Mouse (Mus musculus) liver, embryonic 16.5 days (tissue): ENCODE results near the gene Klhdc4. TPM values are rescaled to one million over a fixed set of nuclear protein-coding genes. Genes with fewer than 3 reads are reported as not detected.

Experiments used
- ATAC-seq: fragments of 200-750 bp; cut with Nextera tagmentation; 2 replicates; pipeline ENCODE4 v1.8.0; 2017; ENCODE audit warnings: low read depth, mild to moderate bottlenecking, moderate number of reproducible peaks, moderate library complexity
- H3K27ac ChIP-seq: fragments of 300-500 bp; sonication (generic); 2 replicates; pipeline ENCODE4 v1.5.1; 2014; ENCODE audit warnings: mild to moderate bottlenecking, low read length
- H3K27me3 ChIP-seq: fragments of 300-500 bp; sonication (generic); 2 replicates; pipeline ENCODE4 v1.6.1; 2014; ENCODE audit warnings: low read depth, low read length, mixed read lengths; ENCODE audit not compliant: control insufficient read depth, insufficient read depth
- H3K36me3 ChIP-seq: fragments of 300-500 bp; sonication (generic); 2 replicates; pipeline ENCODE4 v1.6.1; 2014; ENCODE audit warnings: mild to moderate bottlenecking; ENCODE audit not compliant: control insufficient read depth, insufficient read depth
- H3K4me1 ChIP-seq: fragments of 300-500 bp; sonication (generic); 2 replicates; pipeline ENCODE4 v1.6.1; 2014; ENCODE audit warnings: low read depth, low read length, mixed read lengths; ENCODE audit not compliant: control insufficient read depth
- H3K4me2 ChIP-seq: fragments of 300-500 bp; sonication (generic); 2 replicates; pipeline ENCODE4 v1.6.1; 2014; ENCODE audit warnings: low read depth, low read length, mixed read lengths
- H3K4me3 ChIP-seq: fragments of 300-500 bp; sonication (generic); 2 replicates; pipeline ENCODE4 v1.5.1; 2014; ENCODE audit warnings: low read depth, mild to moderate bottlenecking, low read length
- H3K9ac ChIP-seq: fragments of 300-500 bp; sonication (generic); 2 replicates; pipeline ENCODE4 v1.6.1; 2014; ENCODE audit warnings: low read depth, low read length
- H3K9me3 ChIP-seq: fragments of 300-500 bp; sonication (generic); replicated peaks from 2 replicates; pipeline ENCODE4 v1.6.1; 2016; ENCODE audit warnings: low read length; ENCODE audit not compliant: control insufficient read depth
- WGBS: fragments of 180-500 bp; shearing (Covaris S2); extraction: QIAGEN DNeasy Blood & Tissue Kit; methylation state at CpG from one replicate; pipeline ENCODE4 v1.1.7; 2014; ENCODE audit not compliant: insufficient replicate concordance; 5-methylcytosine and 5-hydroxymethylcytosine counted together
- polyA plus RNA-seq: library from polyadenylated mRNA; unstranded; fragments of >200 nt; fragmentation: Nextera tagmentation; extraction: Ambion mirVana; gene quantifications from 2 replicates; pipeline ENCODE4 v1.2.1, GENCODE M21; 2015

Klhdc4 gene
- polyA plus RNA-seq, 1 experiment from 2014 or later, result 17.3 TPM

DNA sequence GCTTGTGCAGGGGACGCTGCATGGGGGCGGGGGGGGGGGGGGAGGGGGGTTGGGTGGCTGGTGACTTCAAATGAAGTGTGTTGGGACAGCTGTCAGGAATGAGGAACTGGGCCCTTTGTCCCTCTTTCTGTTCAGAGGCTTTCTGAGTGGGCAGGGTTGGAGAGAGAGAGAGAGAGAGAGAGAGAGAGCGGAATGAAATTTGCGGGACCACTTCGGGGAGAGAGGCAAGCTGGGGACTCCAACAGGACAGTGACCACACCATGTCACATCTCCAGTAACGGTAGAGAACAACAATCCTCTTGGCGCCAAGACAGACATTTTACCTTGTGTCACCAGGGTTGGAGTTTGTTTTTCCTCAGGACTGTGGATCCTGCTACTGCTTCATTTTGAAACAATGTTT is 15.4 kb upstream of the Klhdc4 start:
- H3K4me1 ChIP-seq, result peaks cover 6% of the 10 kb centered on the region
- no peak overlapping the region for H3K9ac ChIP-seq
- H3K36me3 ChIP-seq, result peaks cover 8% of the 10 kb centered on the region
- no peaks in the 10 kb centered on the region for H3K9me3 ChIP-seq
- H3K27me3 ChIP-seq, result no peaks in the 10 kb centered on the region
- no peak overlapping the region for H3K27ac ChIP-seq
- no peak overlapping the region for H3K4me3 ChIP-seq
- 44% methylated on average over 7 of the region's 7 CpGs for WGBS
- no peak overlapping the region for H3K4me2 ChIP-seq
- ATAC-seq, result no peak

DNA sequence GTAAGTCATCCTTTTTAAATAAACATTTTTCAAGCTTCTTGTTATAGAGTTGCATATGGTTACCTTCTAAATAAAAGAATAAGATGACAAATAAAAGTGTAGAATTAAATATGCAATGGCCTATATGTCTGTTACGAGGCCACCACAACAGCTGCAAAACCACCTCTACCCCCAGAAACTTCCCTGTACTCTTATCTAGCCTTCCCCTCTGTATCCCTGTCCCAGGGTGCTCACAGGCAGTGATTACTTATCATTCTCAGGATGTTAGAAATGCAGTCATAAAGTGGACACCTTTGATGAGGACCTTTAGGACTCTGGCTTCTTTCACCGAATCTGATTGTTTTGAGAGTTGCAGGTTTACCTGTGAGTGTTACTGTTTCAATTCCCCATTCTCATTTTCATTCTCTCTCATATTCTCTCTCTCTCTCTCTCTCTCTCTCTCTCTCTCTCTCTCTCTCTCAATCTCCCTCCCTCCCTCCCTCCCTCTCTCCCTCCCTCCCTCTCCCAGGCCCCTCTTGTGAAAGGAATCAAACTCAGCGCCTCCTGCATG is 13.9 kb upstream of the Klhdc4 start:
- no peak overlapping the region for H3K4me3 ChIP-seq
- no peaks in the 10 kb centered on the region for H3K9me3 ChIP-seq
- 53% methylated on average over 3 of the region's 3 CpGs for WGBS
- H3K9ac ChIP-seq, result no peak overlapping the region
- H3K27ac ChIP-seq, result no peak overlapping the region
- no peak for ATAC-seq
- H3K4me1 ChIP-seq, result peaks cover 3% of the 10 kb centered on the region
- H3K27me3 ChIP-seq, result no peaks in the 10 kb centered on the region
- H3K4me2 ChIP-seq, result no peak overlapping the region
- peaks cover 8% of the 10 kb centered on the region for H3K36me3 ChIP-seq

DNA sequence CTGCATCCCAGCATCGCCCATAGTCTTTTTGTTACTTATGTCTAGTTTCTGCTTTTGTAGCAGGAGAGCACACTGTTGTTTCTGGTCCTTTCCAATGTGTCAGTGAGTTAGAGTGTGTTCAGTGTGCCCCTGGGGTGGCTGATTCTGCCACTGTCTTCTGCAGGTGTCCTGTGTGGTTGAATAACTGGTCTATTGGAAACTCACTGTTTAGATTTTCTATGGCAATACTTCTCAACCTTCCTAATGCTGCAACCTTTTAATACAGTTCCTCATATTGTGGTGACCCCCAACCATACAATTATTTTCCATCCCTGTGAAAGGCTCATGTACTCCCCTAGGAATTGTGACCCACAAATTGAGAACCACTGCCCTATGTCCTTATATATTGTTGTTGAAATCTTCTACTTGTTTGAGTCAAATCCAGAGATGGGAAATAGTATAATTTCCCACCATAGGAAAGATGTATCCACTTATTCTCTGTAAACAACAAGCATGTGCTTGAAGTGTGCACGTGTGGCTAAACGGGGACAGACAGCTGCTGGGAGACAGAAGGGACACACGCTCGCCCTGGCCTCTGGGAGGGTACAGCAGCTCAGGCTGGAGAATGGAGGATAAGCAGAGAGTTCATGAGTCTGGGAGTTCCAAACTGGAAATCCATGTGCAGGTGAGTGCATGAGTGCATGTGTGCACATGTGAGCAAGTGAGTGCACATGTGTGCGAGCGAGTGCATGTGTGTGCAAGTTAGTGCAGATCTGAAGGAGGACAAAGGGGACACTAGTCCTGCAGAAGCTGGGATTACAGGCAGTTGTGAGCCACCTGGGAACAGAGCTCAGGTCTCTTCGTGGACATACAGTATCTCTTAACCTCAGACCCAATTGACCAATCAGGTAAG is 12.9 kb upstream of the Klhdc4 start:
- peaks cover 3% of the 10 kb centered on the region for H3K4me1 ChIP-seq
- 78% methylated on average over 8 of the region's 8 CpGs for WGBS
- no peak overlapping the region for H3K4me2 ChIP-seq
- H3K27ac ChIP-seq, result no peak overlapping the region
- H3K4me3 ChIP-seq, result no peak overlapping the region
- peaks cover 8% of the 10 kb centered on the region for H3K36me3 ChIP-seq
- H3K9ac ChIP-seq, result no peak overlapping the region
- no peaks in the 10 kb centered on the region for H3K27me3 ChIP-seq
- no peaks in the 10 kb centered on the region for H3K9me3 ChIP-seq
- ATAC-seq, result no peak

GRCm38 (mm10) chr8:121841242-121841641 is 11.9 kb upstream of the Klhdc4 start:
- Histone ChIP-seq H3K27me3 (no peaks in the 10 kb centered on the region), H3K4me3 (no peak overlapping the region), H3K4me1 (no peaks in the 10 kb centered on the region), H3K27ac (no peak overlapping the region), H3K4me2 (no peak overlapping the region), H3K36me3 (peaks cover 8% of the 10 kb centered on the region), H3K9ac (no peak overlapping the region), H3K9me3 (no peaks in the 10 kb centered on the region)
- 37% methylated on average over 8 of the region's 8 CpGs for WGBS
- ATAC-seq, result no peak

- Histone ChIP-seq H3K27ac (0 out of 2 replicates have a peak overlapping the region, but pooled peaks have one; percentile 22), H3K4me2 (peak overlapping the region; percentile 26; the same call in 1 of the 2 replicates), H3K4me1 (peaks cover 16% of the 10 kb centered on the region), H3K36me3 (no peaks in the 10 kb centered on the region), H3K9ac (no peak overlapping the region), H3K9me3 (no peaks in the 10 kb centered on the region), H3K4me3 (peak overlapping the region; percentile 34; the same call in 1 of the 2 replicates), H3K27me3 (no peaks in the 10 kb centered on the region)
- 8% methylated on average over 6 of the region's 6 CpGs for WGBS
- ATAC-seq, result no peak
Measured at GRCm38 (mm10) chr8:121832503-121832902, 3.1 kb upstream of the Klhdc4 start.

DNA sequence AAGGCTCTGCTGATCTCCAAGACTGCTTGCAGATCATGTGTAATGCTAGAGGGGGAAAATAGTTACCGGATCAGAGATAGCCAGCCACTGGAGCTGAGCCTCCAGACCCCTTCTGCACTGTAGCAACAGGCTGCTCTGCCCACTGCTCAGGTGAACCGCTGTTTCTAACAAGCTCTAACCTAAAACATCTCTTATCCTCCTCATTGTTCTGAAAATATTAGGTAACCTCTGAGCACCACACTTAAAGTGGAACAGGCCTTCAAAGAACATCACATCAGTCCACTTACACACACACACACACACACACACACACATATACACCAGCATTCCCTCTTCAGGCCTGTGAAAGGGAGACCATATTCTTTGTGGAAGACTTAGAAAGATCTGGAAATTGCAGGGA is 2.7 kb upstream of the Klhdc4 start:
- Histone ChIP-seq H3K9me3 (no peaks in the 10 kb centered on the region), H3K27me3 (no peaks in the 10 kb centered on the region), H3K9ac (no peak overlapping the region), H3K27ac (0 out of 2 replicates have a peak overlapping the region, but pooled peaks have one; percentile 22), H3K4me2 (peak overlapping the region; percentile 26; the same call in 1 of the 2 replicates), H3K4me3 (no peak overlapping the region), H3K36me3 (no peaks in the 10 kb centered on the region), H3K4me1 (peaks cover 16% of the 10 kb centered on the region)
- WGBS, result 67% methylated on average over 2 of the region's 2 CpGs
- no peak for ATAC-seq

GRCm38 (mm10) chr8:121829777-121830362 is 501 bp upstream of the Klhdc4 start:
- H3K4me2 ChIP-seq, result peak overlapping the region; percentile 89
- WGBS, result 20% methylated on average over 18 of the region's 18 CpGs
- peak; percentile 46 for ATAC-seq

DNA sequence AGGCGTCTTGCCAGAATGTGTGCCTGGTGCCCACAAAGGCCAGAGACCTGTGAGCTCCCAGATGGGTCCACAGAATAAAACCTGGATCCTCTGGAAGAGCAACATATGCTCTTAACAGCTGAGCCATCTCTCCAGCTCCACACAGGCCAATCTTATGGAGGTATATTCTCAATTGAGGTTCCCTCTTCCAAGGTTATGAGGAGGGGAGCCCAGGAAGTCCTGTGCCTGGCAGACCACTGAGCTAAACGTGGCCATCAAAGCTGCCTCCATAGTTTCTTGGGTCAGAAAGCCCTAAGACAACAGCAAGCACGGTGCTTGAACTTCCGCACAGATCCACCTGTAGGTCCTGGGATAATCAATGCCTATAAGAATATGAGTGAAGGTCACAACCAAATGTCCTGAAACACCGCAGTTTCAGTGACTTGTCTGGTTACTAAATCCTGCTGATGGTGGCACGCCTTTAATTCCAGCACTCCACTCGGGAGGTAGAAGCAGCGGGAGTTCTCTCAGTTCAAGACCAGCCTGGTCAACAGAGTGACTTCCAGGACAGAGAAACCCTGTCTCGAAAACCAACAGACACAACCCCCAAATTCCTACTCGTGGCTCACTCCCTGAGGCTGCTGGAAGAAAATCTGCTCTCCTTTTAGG is 869 bp downstream of the Klhdc4 start:
- Histone ChIP-seq H3K4me2 (peak overlapping the region; percentile 89), H3K27ac (no peak overlapping the region), H3K9me3 (no peaks in the 10 kb centered on the region), H3K4me3 (peak overlapping the region; percentile 80), H3K27me3 (no peaks in the 10 kb centered on the region), H3K4me1 (peaks cover 16% of the 10 kb centered on the region), H3K9ac (peak overlapping the region; percentile 82), H3K36me3 (no peaks in the 10 kb centered on the region)
- ATAC-seq, result no peak
- 27% methylated on average over 10 of the region's 10 CpGs for WGBS

More at GRCm38 (mm10) chr8:121829777-121830362, 501 bp upstream of the Klhdc4 start:
- H3K27me3 ChIP-seq, result no peaks in the 10 kb centered on the region
- H3K9me3 ChIP-seq, result no peaks in the 10 kb centered on the region
- peaks cover 16% of the 10 kb centered on the region for H3K4me1 ChIP-seq
- no peaks in the 10 kb centered on the region for H3K36me3 ChIP-seq
- H3K4me3 ChIP-seq, result peak overlapping the region; percentile 80
- no peak overlapping the region for H3K27ac ChIP-seq
- peak overlapping the region; percentile 82 for H3K9ac ChIP-seq
